Mouse (Mus musculus) kidney, postnatal 25 days (tissue): Measurements from ENCODE around the gene Epha8.
A peak's percentile ranks its signal among the peaks of the same experiment; 100 is the strongest.

ENCODE experiments used
- DNase-seq, 2 experiments: peaks; one replicate each; pipeline ENCODE4 v3.0.0; 2021; ENCODE audit warnings: mixed read lengths in 2 of 2

The Epha8 gene

DNA sequence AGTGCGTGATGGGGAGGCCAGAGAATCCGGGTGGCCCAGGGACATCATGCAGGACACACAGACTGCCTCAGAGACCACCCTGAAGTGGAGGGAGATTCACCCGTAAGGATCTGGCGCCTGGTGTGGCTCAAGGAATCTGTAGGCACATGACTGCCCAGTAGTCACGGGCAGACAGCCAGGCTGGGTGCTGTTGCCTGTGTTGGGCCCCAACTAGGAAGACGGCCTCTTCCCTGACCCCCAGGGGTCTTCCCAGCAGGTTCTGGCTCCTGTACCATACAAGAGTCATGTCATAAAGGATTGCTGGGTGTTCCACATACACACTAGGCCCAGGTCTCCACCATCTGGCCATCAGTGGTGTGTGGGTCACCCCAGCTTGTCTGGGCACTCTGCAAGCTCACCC, 2.1 kb downstream of the Epha8 start:
- no peak for DNase-seq

- DNase-seq, result no peak
Observed at GRCm38 (mm10) chr4:136949266-136949989, 7.2 kb downstream of the Epha8 start.

- no peak for DNase-seq
Observed at GRCm38 (mm10) chr4:136945397-136945796, 11.2 kb downstream of the Epha8 start.

DNA sequence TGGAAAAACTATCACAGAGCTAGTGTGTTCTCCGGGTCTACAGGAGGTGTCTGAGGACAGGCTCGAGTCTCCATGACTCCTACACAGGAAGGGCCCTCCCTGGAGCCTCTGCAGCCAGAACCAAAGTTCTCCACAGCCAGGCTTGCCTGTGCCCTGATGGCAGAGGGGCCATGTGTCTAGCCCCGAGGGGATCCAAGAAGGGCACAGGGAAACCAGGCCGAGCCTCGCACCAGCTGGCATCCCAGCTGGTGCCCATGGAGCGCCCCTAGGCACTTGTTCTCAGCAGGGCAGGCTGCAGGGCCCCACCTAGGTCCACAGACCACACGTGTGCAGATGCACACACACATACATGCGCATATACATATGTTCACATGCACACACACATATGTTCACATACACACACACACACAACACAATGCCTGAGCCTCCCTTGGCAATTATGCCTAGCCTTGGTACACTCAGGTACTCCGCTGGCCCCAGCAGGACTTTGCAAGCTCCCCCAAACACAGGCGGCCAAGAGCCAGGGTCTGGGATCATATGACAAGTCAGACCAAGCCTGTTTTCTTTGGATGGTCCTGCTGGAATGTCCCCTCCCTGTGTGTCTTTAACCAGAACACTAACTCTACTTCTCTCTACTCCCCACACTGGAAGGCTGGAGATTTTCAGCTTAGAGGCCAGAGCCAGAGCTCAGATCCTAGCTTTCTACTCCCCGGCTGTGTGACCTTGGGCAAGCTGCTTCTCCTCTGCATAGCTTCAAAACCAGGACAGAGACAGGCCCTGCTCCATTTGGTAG, 11.9 kb downstream of the Epha8 start:
- DNase-seq, result no peak

DNA sequence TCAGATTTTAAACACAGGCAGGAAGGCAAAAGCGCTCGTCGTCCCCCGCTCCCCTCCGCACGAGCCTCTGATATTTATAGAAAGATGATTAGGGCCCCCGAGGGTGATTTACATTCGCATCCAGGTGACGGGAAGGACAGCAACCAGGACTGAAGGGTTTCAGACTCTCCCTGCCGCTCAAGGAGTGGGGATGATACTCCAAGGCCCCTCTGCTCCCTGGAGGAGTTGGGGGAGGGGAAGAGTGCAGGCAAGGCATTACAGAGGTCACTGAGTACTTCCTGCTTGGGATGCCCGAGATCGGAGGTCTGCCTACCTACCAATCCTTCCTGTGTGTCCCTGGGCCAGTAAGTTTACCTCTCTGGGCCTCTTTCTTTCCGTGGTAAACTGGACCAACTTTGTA, 13.4 kb downstream of the Epha8 start:
- no peak for DNase-seq

DNA sequence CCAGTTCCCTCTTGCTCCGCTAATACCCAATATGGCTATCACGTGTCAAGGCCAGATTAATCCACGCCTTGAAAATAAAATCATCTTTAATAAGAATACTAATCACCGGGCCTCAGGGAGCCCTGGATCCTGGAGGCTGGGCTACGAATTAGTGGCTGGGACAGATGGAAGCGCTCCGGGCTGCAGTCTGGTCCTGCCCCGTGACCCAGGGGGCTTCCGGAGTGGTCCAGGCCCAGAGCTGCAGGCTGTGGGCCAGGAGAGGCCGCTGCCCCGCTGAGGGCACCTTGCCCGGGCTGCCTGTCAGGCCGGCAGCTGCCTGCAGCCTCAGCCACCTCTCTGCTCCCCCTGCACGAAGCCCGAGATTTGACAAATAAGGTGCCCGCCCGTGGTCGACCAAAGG, 13.9 kb downstream of the Epha8 start:
- DNase-seq, result peak; percentile 26 to 51

- no peak for DNase-seq
Observed at GRCm38 (mm10) chr4:136937935-136938334, 18.7 kb downstream of the Epha8 start.

DNA sequence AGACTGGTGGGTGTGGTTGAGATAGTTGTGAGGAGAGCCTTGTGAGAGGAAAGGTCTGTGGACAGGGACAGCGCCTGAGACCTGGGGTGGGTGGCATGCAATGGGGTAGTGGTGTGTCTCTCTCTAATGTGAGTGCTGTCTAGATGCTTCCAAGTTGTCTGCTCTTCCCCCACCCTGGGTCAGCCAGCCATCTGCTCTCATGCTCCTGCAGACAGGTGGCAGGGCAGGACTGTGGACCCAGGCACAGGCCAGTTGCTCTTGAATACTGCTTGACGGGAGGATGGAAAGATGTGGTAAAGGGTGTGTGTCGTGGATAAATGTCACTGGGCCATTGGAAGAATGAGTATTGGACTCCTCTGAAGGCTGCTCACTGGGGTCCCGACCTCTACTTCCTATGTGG, 19.3 kb downstream of the Epha8 start:
- DNase-seq, result no peak

GRCm38 (mm10) chr4:136934746-136935613, 21.6 kb downstream of the Epha8 start:
- no peak for DNase-seq

DNA sequence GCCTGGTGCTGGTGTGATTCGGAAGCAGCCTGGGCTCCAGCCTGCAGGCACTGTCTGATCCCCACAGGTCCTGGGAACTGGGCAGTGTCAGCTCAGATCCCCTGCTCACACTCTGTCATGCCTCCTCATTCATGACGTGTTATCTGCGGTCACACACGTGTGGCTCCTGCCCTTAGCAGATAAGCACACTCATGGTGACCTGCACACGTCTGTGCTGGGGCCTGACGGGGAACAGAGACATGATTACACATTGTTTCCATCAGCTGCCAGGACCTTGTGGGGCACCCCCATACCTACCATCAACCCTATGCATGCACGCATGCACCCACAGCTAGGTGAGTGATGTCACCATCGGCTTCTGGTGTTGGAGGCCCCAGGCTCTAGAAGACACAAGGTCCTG, 26.1 kb downstream of the Epha8 start:
- no peak for DNase-seq

- peak in 1 of 2 experiments; percentile 40 for DNase-seq
Observed at GRCm38 (mm10) chr4:136928928-136929327, 27.7 kb downstream of the Epha8 start.

DNA sequence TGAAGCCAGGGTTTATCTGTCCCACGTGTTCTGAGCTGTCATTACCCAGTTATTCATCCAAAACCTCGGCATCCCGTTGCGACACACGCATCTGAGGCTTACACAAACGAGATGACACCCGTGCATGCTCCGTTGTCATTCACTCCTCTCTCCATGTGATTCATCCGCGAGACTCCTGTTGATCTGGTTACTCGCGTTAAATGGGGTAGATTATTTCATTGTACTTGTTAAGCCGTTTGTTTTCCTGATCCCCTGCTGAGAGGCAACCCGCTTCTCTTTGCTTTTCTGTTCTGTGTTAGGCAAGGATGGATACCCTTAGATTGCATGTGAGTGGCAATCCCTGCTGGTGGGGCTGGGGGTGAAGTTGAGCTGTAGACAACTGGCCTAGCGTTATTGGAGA, 30.8 kb downstream of the Epha8 start:
- DNase-seq, result no peak

- DNase-seq, result peak; percentile 68 to 83
Observed at GRCm38 (mm10) chr4:136924529-136924928, 32.1 kb downstream of the Epha8 start.

- no peak for DNase-seq
Observed at GRCm38 (mm10) chr4:136919526-136919925, 37.1 kb downstream of the Epha8 start.

DNA sequence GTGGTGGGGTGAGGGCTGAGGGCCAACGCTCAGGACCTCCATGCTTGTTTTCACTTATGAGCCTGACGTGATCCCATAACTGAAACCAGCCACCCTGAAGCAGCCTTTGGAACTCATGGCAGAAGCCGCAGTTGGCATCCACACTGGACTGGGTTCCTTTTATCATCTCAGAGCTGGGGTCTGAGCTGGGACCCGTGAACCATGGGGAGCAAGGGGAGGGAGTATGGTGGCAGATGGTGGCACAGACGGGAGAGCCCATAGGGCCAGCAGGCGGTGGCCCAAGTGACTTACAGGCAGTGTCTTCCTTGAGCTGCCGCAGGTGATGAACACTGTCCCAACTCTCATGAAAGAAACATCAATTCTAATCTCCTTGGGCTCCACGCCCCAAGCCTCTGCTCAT, 37.8 kb downstream of the Epha8 start:
- DNase-seq, result no peak

DNA sequence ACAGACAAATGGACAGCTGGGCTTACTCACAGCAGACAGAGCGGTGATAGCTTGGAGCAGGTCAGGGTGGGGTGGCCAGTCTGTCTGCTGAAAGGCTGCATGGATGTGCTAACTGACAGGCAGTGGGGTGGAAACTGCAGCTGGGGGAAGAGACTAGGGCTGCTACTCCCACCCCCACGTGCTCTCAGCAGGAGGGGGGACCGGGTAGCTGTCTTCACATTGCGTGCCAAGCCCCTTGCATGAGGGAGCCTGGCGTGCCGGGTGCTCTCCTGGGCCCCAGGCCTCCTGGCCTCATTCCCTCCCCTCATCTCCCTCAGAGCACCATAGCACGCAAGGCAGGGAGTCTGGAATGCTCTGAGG, 39.5 kb downstream of the Epha8 start:
- DNase-seq, result no peak

- no peak for DNase-seq
Observed at GRCm38 (mm10) chr4:136916359-136917164, 40.1 kb downstream of the Epha8 start.

GRCm38 (mm10) chr4:136912841-136913240, 43.8 kb downstream of the Epha8 start:
- DNase-seq, result no peak

GRCm38 (mm10) chr4:136911804-136912203, 44.8 kb downstream of the Epha8 start:
- no peak for DNase-seq

GRCm38 (mm10) chr4:136911211-136911646, 45.4 kb downstream of the Epha8 start:
- DNase-seq, result no peak

DNA sequence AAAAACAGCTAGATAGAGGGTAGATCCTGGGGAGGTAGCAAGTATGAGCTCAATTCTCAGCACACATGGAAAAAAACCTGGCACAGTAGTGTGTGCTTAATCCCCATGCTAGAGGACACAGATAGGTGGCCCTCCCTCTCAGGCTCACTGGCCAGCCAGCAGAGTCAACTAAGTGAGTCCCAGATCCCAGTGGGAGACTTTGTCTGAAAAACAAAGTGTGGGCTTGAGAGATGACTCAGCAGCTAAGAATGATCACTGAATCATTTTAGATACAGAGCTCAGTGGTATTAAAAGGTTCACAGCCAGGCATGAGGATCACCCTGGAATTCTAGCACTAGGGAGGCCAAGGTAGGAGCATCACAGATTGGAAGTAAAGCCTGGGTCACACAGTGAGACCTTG, 48.8 kb downstream of the Epha8 start:
- DNase-seq, result no peak

DNA sequence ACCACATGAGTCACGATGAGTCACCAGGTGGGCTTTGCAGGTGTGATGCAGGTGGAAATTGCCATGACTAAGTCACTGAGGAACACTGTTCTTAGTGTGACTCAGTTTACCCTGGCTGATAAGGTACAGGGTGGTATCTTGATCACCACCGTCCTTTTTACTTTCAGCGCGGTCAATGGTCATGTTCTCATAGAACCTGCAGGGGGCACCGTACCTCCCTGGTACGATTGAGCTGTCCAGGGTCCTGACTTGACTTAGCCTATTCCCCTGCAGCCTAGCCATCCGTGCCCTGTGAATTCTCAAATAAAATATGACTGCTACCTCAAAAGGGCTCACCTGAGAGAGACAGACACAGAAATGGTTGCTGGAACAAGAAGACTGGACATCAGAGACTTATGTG, 49.6 kb downstream of the Epha8 start:
- peak; percentile 61 to 80 for DNase-seq
